Mouse (Mus musculus) heart, adult 2 months (tissue): ENCODE measurements around the gene Mpg.

Source experiments
- CTCF ChIP-seq: fragments of 200-600 bp; IDR thresholded peaks from 2 replicates; pipeline ENCODE4 v1.8.1; 2022; ENCODE audit warnings: antibody characterized with exemption, mild to moderate bottlenecking, moderate library complexity
- EP300 ChIP-seq: fragments of 200-500 bp; IDR thresholded peaks from 2 replicates; pipeline ENCODE4 v1.6.1; 2011; ENCODE audit warnings: low read depth, low read length, control low read depth; ENCODE audit not compliant: insufficient read depth
- POLR2A ChIP-seq: fragments of 200-500 bp; IDR thresholded peaks from 2 replicates; pipeline ENCODE4 v1.6.1; 2011; ENCODE audit warnings: mild to moderate bottlenecking, low read depth, low read length, control low read depth; ENCODE audit not compliant: insufficient read depth

DNA sequence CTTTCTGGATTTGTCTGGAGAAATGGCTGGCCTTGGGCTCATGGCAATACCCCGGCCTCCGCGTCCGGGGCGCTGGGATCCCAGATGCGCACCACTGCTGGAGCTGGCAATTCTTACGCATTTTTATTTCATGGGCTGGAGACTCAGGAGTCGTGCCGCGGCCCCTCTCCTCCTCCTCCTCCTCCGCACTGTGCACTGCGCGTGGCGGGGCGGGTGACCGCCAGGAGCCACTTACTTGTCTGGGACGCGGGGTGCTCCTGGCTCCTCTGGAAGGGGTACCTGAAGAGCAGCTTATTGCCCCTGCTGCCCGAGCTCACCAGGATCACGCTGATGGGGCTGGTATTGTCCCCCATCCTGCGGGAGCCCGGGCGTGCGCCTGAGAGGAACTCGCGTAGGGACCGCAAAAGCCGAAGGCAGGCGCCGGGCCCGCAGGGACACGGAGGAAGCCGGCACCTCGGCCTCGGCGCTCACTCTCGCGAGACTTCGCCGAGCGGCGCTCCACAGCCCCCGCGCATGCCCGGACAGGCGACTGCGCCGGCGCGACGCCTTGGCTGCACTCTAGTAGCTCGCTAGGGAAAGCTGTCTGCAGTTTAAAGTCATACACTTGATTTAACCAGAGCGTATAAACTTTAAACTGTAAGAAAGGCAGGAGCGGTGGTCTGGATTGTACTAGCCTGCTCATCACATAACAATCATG lies 41.0 kb downstream of the Mpg start, which contains the start of gene Nprl3:
- TF ChIP-seq CTCF: peak; percentile 12; the same call in 1 of the 2 replicates
- 0 out of 2 replicates have a peak, but pooled peaks have one; percentile 42 for TF ChIP-seq EP300
- peak; percentile 91 for TF ChIP-seq POLR2A
